Mouse (Mus musculus): ENCODE measurements around the gene Gm37240.

GRCm38 (mm10) chr3:84641391-84641790, 1245.9 kb downstream of the Gm37240 start:
- no peak for TF ChIP-seq CTCF (IDR thresholded peaks at IDR 0.05; ENCODE audit: low read depth, low read length)
- TF ChIP-seq GATA1 (IDR thresholded peaks at IDR 0.05; ENCODE audit: borderline replicate concordance, low read length) = no peak
- no peak for TF ChIP-seq TAL1 (conservative IDR thresholded peaks at IDR 0.05; ENCODE audit: low read depth, low read length)
- TF ChIP-seq GATA2 (IDR thresholded peaks at IDR 0.05; ENCODE audit: borderline replicate concordance, low read depth, low read length) = no peak
